Mouse (Mus musculus) hindbrain, embryonic 14.5 days (tissue): Measurements from ENCODE around the gene Slc15a4. TPM values are rescaled to one million over a fixed set of nuclear protein-coding genes. Genes with fewer than 3 reads are reported as not detected.

Experiments
- ATAC-seq: fragments of 200-750 bp; cut with Nextera tagmentation; 2 replicates; pipeline ENCODE4 v1.8.0; 2017; ENCODE audit warnings: moderate number of reproducible peaks, mild to moderate bottlenecking, moderate TSS enrichment, moderate library complexity; ENCODE audit not compliant: low FRiP score
- DNase-seq: peaks from one replicate; pipeline ENCODE4 v3.0.0-alpha.2; 2015; ENCODE audit warnings: low spot score
- H3K27ac ChIP-seq: fragments of 300-500 bp; sonication (generic); 2 replicates; pipeline ENCODE4 v1.5.1; 2014; ENCODE audit warnings: mild to moderate bottlenecking, moderate library complexity
- H3K27me3 ChIP-seq: fragments of 300-500 bp; sonication (generic); 2 replicates; pipeline ENCODE4 v1.6.1; 2014; ENCODE audit warnings: mild to moderate bottlenecking, low read length, mixed read lengths; ENCODE audit not compliant: control insufficient read depth, insufficient read depth
- H3K36me3 ChIP-seq: fragments of 300-500 bp; sonication (generic); replicated peaks from 2 replicates; pipeline ENCODE4 v1.6.1; 2014; ENCODE audit not compliant: control insufficient read depth, insufficient read depth
- H3K4me1 ChIP-seq: fragments of 300-500 bp; sonication (generic); replicated peaks from 2 replicates; pipeline ENCODE4 v1.6.1; 2014; ENCODE audit warnings: antibody characterized with exemption, low read length, mixed read lengths; ENCODE audit not compliant: control insufficient read depth, insufficient read depth
- H3K4me2 ChIP-seq: fragments of 300-500 bp; sonication (generic); replicated peaks from 2 replicates; pipeline ENCODE4 v1.6.1; 2014; ENCODE audit warnings: mild to moderate bottlenecking, moderate library complexity
- H3K4me3 ChIP-seq: fragments of 300-500 bp; sonication (generic); replicated peaks from 2 replicates; pipeline ENCODE4 v1.5.1; 2014; ENCODE audit warnings: mild to moderate bottlenecking, low read length
- H3K9ac ChIP-seq: fragments of 300-500 bp; sonication (generic); 2 replicates; pipeline ENCODE4 v1.6.1; 2014
- H3K9me3 ChIP-seq: fragments of 300-500 bp; sonication (generic); 2 replicates; pipeline ENCODE4 v1.6.1; 2016; ENCODE audit warnings: low read length; ENCODE audit not compliant: control insufficient read depth
- WGBS: fragments of 180-500 bp; shearing (Covaris S2); extraction: QIAGEN DNeasy Blood & Tissue Kit; methylation state at CpG from one replicate; pipeline ENCODE4 v1.1.7; 2014; 5-methylcytosine and 5-hydroxymethylcytosine counted together
- polyA plus RNA-seq: library from polyadenylated mRNA; unstranded; fragments of >200 nt; fragmentation: Nextera tagmentation; extraction: Ambion mirVana; gene quantifications from 2 replicates; pipeline ENCODE4 v1.2.1, GENCODE M21; 2014

Slc15a4 gene
- polyA plus RNA-seq, 1 experiment from 2014 or later = 22.2 TPM

- H3K4me1 ChIP-seq = no peaks in the 10 kb centered on the region
- H3K27me3 ChIP-seq = no peaks in the 10 kb centered on the region
- no peak for DNase-seq
- peak overlapping the region; percentile 55 for H3K4me3 ChIP-seq
- H3K27ac ChIP-seq = no peak overlapping the region
- H3K36me3 ChIP-seq = no peaks in the 10 kb centered on the region
- WGBS = 13% methylated on average over 5 of the region's 5 CpGs
- peak overlapping the region; percentile 97 for H3K4me2 ChIP-seq
- H3K9me3 ChIP-seq = no peaks in the 10 kb centered on the region
- peak overlapping the region; percentile 81 for H3K9ac ChIP-seq
- ATAC-seq = no peak
Measured at GRCm38 (mm10) chr5:127631671-127632070, 1.0 kb downstream of the Slc15a4 start.

- no peak for ATAC-seq
- no peak overlapping the region for H3K9ac ChIP-seq
- H3K4me2 ChIP-seq = no peak overlapping the region
- H3K9me3 ChIP-seq = no peaks in the 10 kb centered on the region
- DNase-seq = no peak
- H3K4me3 ChIP-seq = no peak overlapping the region
- no peaks in the 10 kb centered on the region for H3K36me3 ChIP-seq
- 88% methylated on average over 12 of the region's 12 CpGs for WGBS
- H3K27ac ChIP-seq = no peak overlapping the region
- H3K27me3 ChIP-seq = no peaks in the 10 kb centered on the region
- H3K4me1 ChIP-seq = no peaks in the 10 kb centered on the region
Measured at GRCm38 (mm10) chr5:127627242-127627641, 5.5 kb downstream of the Slc15a4 start.

GRCm38 (mm10) chr5:127624427-127625213, 8.1 kb downstream of the Slc15a4 start:
- ATAC-seq (no peak), DNase-seq (no peak)
- WGBS = 86% methylated on average over 10 of the region's 10 CpGs
- no peak overlapping the region for H3K27ac ChIP-seq
- H3K9ac ChIP-seq = no peak overlapping the region
- no peak overlapping the region for H3K4me3 ChIP-seq
- H3K9me3 ChIP-seq = no peaks in the 10 kb centered on the region
- H3K36me3 ChIP-seq = no peaks in the 10 kb centered on the region
- no peaks in the 10 kb centered on the region for H3K4me1 ChIP-seq
- no peak overlapping the region for H3K4me2 ChIP-seq
- no peaks in the 10 kb centered on the region for H3K27me3 ChIP-seq

- Histone ChIP-seq H3K4me2 (no peak overlapping the region), H3K4me3 (no peak overlapping the region), H3K27ac (no peak overlapping the region), H3K27me3 (no peaks in the 10 kb centered on the region), H3K9ac (no peak overlapping the region), H3K4me1 (peaks cover 4% of the 10 kb centered on the region), H3K36me3 (no peaks in the 10 kb centered on the region), H3K9me3 (no peaks in the 10 kb centered on the region)
- no peak for DNase-seq
- WGBS = 85% methylated on average over 10 of the region's 10 CpGs
- ATAC-seq = no peak
Measured at GRCm38 (mm10) chr5:127621108-127621507, 11.6 kb downstream of the Slc15a4 start.

- Histone ChIP-seq H3K9me3 (no peaks in the 10 kb centered on the region), H3K9ac (no peak overlapping the region), H3K27me3 (no peaks in the 10 kb centered on the region), H3K27ac (no peak overlapping the region), H3K4me2 (no peak overlapping the region), H3K4me1 (peaks cover 12% of the 10 kb centered on the region), H3K36me3 (no peaks in the 10 kb centered on the region), H3K4me3 (no peak overlapping the region)
- WGBS = 81% methylated on average over 8 of the region's 8 CpGs
- no peak for DNase-seq
- ATAC-seq = no peak
Measured at GRCm38 (mm10) chr5:127620371-127620770, 12.3 kb downstream of the Slc15a4 start.

- Histone ChIP-seq H3K4me1 (peaks cover 21% of the 10 kb centered on the region), H3K27me3 (no peaks in the 10 kb centered on the region), H3K4me2 (no peak overlapping the region), H3K9ac (no peak overlapping the region), H3K4me3 (no peak overlapping the region), H3K27ac (no peak overlapping the region), H3K9me3 (no peaks in the 10 kb centered on the region), H3K36me3 (no peaks in the 10 kb centered on the region)
- no peak for ATAC-seq
- no peak for DNase-seq
- 72% methylated on average over 3 of the region's 3 CpGs for WGBS
Measured at GRCm38 (mm10) chr5:127618834-127619233, 13.9 kb downstream of the Slc15a4 start.

- WGBS = under 1% methylated on average over 76 of the region's 91 CpGs
- DNase-seq = peak; percentile 95
- Histone ChIP-seq H3K4me3 (peak overlapping the region; percentile 99), H3K4me2 (peak overlapping the region; percentile 79), H3K9me3 (no peaks in the 10 kb centered on the region), H3K27me3 (no peaks in the 10 kb centered on the region), H3K27ac (peak overlapping the region; percentile 88), H3K36me3 (no peaks in the 10 kb centered on the region), H3K9ac (peak overlapping the region; percentile 98), H3K4me1 (peaks cover 21% of the 10 kb centered on the region)
- ATAC-seq = peak; percentile 94
Measured at GRCm38 (mm10) chr5:127616884-127617635, 15.6 kb downstream of the Slc15a4 start.

- ATAC-seq = no peak
- 27% methylated on average over 5 of the region's 5 CpGs for WGBS
Measured at GRCm38 (mm10) chr5:127616151-127616550, 16.5 kb downstream of the Slc15a4 start.

GRCm38 (mm10) chr5:127615459-127615858, 17.2 kb downstream of the Slc15a4 start:
- DNase-seq (no peak), ATAC-seq (no peak)
- Histone ChIP-seq H3K9ac (peak overlapping the region; percentile 98), H3K9me3 (no peaks in the 10 kb centered on the region), H3K4me2 (peak overlapping the region; percentile 79), H3K36me3 (no peaks in the 10 kb centered on the region), H3K27ac (no peak overlapping the region), H3K27me3 (no peaks in the 10 kb centered on the region), H3K4me1 (peaks cover 25% of the 10 kb centered on the region), H3K4me3 (peak overlapping the region; percentile 99)
- 80% methylated on average over 3 of the region's 3 CpGs for WGBS

More at GRCm38 (mm10) chr5:127616151-127616550, 16.5 kb downstream of the Slc15a4 start:
- no peak overlapping the region for H3K27ac ChIP-seq
- peak overlapping the region; percentile 99 for H3K4me3 ChIP-seq
- H3K9ac ChIP-seq = peak overlapping the region; percentile 98
- H3K4me2 ChIP-seq = peak overlapping the region; percentile 79
- no peaks in the 10 kb centered on the region for H3K9me3 ChIP-seq
- H3K4me1 ChIP-seq = peaks cover 21% of the 10 kb centered on the region
- H3K36me3 ChIP-seq = no peaks in the 10 kb centered on the region
- no peaks in the 10 kb centered on the region for H3K27me3 ChIP-seq
- DNase-seq = no peak
